Mouse (Mus musculus) adrenal gland, postnatal 4 days (tissue): ENCODE data around the gene Snrnp48. TPM values are rescaled to one million over a fixed set of nuclear protein-coding genes. Genes with fewer than 3 reads are reported as not detected.

ENCODE experiments used
- DNase-seq, 2 experiments: peaks; one replicate each; pipeline ENCODE4 v3.0.0; 2021 to 2022; ENCODE audit warnings: low spot score in 2 of 2, mixed read lengths in 2 of 2
- total RNA-seq, 2 experiments: library from RNA; stranded (reverse); gene quantifications; 2 replicates each; pipeline ENCODE4 v1.2.3; 2021

Gene Snrnp48
- total RNA-seq, 2 experiments from 2014 or later: 22.0 to 23.2 TPM

GRCm38 (mm10) chr13:38253696-38254095 lies 49.0 kb downstream of the Snrnp48 start:
- DNase-seq: no peak

GRCm38 (mm10) chr13:38258901-38259300 lies 54.2 kb downstream of the Snrnp48 start:
- DNase-seq: no peak

- no peak for DNase-seq
Observed at GRCm38 (mm10) chr13:38269055-38269692, 64.4 kb downstream of the Snrnp48 start.

GRCm38 (mm10) chr13:38272624-38273023 lies 67.9 kb downstream of the Snrnp48 start:
- DNase-seq: no peak

Other genes starting within 250 kb of the Snrnp48 start
- 100 to 1,000 TPM; 160 to 167 TPM for gene Ssr1, start 210.7 kb upstream of the Snrnp48 start, total RNA-seq
- gene Riok1, start 167.9 kb upstream of the Snrnp48 start, total RNA-seq: 10 to 100 TPM; 47.8 to 52.6 TPM
- 10 to 100 TPM; 12.4 to 13.0 TPM for gene Cage1, start 167.9 kb upstream of the Snrnp48 start, total RNA-seq
- 1 to 10 TPM; 3.6 to 7.2 TPM for gene Dsp, start 53.6 kb upstream of the Snrnp48 start, total RNA-seq
- gene Bmp6, start 140.2 kb downstream of the Snrnp48 start, total RNA-seq: 10 to 100 TPM in 1 of 2 experiments, 1 to 10 TPM in 1; 8.9 to 11.6 TPM